Mouse (Mus musculus): ENCODE results near the gene Kcnd2. TPM values are rescaled to one million over a fixed set of nuclear protein-coding genes. Genes with fewer than 3 reads are reported as not detected.

The Kcnd2 gene
- polyA plus RNA-seq, 1 experiment, result 0.19 TPM

DNA sequence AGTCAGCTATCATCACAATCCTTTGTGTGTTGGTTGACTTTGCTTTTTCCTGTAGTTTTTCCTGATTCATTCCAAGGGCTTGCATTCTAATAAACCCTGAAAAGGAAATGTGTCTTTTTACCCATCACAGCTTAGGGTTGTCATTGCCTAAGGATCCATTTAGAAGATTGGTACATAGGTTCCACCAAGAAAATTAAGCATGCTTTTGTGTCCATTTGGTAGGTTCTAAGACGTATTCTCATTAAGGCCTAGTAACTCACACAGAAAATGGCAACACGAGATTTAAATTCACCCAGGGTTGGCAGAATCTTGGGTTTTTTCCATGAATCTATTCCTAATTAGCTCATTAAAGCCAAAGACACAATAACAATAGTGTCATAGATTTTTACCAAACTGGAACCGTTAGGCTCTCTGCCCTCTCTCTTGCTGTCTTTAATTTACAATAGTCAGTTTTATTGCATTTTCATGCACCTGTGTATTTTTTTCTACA is 477.6 kb downstream of the Kcnd2 start:
- no peak for DNase-seq (ENCODE audit: low read depth)

DNA sequence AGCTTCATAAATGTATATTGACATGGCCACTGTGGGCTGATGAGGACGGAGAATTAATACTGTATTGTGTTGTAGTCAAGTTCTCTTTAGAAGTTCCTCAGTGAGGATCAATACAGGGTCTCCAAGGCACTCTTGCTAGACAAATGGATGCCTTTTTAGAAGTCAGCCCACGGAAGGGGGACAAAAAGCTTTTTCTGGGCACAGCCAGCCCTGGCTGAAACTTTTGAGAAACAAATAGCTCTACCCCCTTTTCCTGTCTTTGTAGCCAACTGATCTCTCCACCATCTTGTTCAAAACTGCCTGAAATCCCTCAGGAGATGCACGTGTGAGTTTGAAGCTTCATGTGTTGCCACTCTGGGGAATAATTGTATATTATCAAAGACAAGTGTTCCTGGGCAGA is 482.3 kb downstream of the Kcnd2 start:
- no peak for DNase-seq (ENCODE audit: low read depth)

DNA sequence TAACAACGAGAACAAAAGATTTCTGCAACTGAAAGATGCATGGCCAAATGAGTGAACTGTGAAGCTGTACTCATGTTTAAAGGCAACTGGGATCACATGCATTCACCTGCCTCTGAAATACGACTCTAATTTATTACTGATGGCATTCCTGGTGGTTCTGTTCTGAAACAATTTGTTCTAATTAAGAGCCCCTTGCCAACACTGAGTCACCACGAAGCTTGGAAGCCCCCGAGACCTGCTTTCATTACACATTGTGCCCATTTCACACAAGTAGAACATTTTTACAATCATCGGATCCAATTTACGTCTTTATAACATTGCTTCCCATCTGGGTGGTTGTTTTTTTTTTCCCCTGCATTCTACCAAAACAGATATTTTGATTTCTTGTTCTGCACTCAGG is 485.8 kb downstream of the Kcnd2 start:
- no peak for DNase-seq (ENCODE audit: low read depth)

DNA sequence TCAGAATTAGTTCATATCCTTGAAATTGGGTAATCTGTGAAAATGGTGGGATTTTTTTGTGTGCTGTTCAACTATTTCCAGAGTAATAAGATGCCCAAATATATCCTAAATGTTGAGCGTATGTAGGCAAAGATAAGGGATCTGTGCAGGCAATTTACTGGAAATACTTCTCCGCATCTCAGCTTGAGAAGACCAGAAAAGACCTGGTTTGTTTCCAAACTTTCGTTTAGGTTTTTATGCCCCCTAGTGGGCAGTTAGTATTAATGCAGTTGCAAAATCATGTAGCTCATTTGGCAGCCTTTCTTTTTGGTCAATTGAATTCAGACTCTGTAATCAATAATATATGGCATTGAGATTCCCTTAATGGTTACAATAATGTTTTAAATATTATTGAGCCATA is 493.9 kb downstream of the Kcnd2 start:
- no peak for DNase-seq (ENCODE audit: low read depth)

DNA sequence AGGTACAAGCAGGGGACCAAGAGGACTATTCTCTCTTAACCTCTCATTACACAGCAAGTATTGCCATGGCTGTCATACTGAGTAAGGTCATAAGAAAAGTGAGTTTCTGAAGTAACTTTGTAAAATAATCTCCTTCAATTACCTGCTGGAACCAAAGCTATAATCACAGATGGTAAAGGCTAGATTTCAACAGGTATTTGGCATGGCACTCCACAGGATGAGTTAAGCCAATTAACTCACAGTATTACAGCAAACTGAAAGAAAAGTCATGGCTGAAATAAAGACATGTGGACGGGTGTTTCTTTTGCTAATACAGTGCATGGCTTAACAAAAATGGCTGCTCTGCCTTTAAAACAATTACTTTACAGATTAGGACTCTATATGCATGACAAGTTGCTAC is 503.8 kb downstream of the Kcnd2 start:
- DNase-seq (ENCODE audit: low read depth), result no peak

DNA sequence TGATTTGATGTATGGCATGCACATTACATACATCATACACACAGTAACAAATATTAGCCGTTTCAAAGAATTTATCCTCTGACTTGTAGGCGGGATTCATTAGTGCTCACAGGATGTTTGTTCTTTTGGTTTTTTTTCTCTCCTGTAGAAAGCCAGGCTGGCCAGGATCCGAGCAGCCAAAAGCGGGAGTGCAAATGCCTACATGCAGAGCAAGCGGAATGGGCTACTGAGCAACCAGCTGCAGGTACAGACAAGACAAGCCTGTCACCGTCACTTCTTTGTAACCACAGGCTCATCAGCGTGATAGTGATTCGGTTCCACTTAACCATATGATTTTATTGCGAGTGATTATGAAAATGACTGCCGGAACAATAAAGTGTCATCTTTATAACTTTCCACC is 506.9 kb downstream of the Kcnd2 start:
- no peak for DNase-seq (ENCODE audit: low read depth)

DNA sequence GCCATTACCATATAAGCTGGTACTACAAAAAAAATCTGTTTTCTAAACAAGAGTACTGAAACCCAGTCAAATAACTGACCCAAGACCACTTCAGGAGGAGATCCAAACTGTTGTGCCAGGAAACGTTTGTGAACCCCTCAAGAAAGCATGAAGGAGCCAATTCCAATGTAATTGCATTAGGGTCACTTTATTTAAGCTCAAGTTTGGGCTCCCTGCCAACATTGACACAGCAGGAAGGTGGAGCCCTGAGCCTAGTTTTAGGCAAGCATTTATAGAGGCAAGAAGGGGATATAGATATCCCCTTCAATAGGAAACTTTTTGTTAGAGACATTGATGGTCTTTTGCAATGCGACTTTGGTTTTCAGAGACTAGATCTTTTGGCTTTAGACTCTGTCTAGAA is 525.3 kb downstream of the Kcnd2 start:
- DNase-seq (ENCODE audit: low read depth), result no peak

DNA sequence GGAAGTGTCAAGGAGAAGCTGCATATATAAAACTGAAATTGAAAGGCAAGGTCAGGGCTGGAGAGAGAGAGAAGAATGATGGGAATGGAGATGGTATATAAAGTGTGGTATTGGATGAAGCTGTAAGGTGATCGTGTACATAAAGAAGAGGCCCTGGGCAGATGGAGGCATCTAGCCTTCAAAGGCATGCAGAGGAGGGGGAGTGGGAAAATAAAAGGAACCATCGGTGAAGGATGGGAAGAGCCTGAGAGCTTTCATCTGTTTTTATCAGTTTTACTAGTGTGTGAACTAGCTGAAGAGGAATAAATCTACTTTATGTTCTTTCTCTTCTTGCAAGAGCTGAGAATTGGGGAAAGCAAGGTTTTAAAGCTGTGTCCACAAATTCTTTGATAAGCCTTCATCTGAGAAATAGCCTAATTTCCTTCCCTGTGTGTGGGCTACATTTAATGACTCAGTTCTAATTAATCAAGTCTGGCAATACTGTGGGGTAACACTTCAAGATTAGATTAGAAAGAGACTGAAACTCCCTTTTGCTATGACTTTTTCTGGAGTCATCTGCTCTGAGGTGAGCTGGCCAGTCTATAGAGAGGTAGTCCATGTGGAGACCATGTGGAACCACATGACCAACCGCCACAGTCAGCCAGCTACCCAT is 529.4 kb downstream of the Kcnd2 start:
- DNase-seq (ENCODE audit: low read depth), result no peak

DNA sequence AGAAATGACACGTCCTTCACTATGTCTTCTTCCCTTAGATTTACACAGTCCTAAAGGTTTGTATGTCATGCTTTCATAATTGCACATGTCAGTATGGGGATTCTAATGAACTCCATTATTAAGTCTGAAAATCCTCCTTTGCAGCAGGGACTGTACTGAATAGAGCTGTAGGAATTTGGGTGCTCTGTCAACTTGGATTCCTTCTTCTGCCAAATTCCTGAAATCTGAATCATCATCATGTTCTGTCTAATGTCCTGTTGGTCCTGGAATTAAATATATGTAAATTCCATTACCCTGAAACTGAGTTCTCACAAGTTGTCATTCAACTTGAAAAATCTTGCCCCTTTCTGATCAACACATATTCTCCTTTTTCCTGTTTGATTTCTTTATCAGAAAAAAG is 532.2 kb downstream of the Kcnd2 start:
- no peak for DNase-seq (ENCODE audit: low read depth)

DNA sequence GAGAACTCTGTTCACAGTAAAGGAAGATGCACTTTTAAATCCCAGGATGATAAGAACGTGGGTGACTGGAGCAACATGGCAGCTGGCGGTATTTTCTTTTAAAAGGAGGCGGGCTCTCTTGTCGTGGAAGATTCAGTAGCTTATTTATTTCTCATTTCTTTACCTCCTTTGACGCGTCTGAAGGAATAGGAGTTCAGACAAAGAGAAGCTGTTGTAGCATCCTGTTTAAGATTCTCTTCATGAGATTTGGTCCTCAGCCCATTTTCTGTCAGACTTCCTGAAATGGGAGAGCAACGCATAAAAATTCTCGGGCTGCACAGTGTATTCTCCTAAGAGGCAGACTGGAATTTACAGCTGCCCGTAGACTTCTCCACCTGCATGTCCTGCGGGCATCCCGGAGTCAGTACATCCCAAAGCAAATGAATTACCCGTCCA is 552.5 kb downstream of the Kcnd2 start:
- no peak for DNase-seq (ENCODE audit: low read depth)

DNA sequence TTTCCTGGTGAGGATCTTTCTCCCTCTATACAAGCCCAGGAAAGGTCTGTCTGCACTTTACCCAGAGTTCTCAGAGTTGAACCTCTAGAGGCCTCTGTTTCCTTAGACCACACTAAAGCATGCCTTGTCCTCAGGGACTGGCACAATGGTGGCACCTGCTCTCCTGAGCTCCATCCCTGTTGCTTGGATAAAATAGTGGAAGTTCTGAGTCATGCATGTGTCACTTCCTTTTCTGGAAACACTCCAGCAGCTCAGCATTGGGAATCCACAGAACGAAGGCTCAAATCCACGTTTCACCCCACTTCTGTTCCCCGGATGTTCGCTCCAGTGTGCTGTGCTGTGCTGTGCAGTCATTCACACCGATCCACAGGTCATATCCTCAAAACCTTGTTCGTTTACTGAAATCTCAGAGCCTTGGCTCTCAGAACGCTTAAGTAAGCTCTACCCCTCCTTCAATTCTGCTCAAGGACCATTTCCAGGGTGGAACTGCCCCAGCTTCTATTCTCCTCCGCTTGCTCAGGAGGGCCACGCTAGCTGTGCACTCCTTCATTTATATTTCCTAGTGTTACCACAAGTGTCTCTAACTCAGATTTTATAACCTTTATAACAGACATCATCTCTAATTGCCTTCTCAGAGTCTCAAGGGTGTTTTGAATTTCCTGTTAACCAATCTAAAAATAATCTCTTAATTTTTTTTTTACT is 553.6 kb downstream of the Kcnd2 start:
- no peak for DNase-seq (ENCODE audit: low read depth)

DNA sequence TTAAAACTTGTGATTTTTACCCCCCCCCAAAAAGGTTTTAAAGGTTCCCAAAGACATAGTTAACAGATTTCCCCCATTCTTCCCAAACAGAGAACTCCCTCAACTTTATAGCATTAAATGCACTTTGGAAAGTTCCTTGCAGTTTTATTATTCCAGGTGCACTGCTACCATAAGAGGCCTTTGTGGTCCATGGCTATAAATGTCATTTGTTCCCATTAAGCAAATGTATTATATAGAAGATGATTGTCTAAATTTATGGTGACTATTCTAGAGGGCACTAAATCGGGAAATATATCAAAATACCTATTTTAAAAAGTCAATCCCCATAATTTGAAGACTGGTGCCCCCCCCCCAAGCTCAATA is 554.1 kb downstream of the Kcnd2 start:
- no peak for DNase-seq (ENCODE audit: low read depth)

DNA sequence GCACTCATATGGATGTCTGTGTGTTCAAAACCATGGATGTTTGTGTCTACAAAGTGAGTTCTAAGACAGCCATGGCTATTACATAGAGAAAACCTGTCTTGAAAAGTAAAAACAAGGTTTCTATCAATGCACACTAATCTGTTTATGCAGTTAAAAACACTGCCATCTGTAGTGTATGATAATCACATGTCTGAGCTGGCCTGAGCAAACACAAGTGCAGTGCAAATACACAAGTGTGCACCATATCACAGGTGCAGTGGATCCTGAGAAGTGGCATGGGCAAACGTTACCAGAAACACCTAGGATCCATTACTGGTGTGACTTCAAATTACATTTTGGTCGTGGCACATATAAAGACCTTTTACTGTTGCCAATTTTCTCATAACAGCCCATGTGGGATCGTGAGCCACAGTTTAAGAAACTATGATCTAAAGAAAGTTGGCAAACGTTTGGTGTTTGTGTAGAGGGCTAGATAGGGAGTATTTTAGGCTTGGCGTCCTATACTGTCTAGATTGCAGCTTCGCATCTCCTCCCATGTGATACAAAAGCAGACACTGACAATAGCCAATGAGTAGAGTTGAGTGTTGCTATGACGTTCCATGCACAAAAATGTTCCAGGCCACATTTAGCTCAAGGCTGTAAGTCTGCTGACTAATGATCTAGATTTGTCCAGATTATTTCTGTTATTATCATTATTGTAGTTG is 559.1 kb downstream of the Kcnd2 start:
- DNase-seq (ENCODE audit: low read depth), result no peak

Data from gonadal fat pad, adult 2 months (tissue).